Mouse (Mus musculus) liver, adult 2 months (tissue): ENCODE data around the gene Ldlrad2. TPM values are rescaled to one million over a fixed set of nuclear protein-coding genes. Genes with fewer than 3 reads are reported as not detected.
"Not testable (repeated sequence)": the region's sequence is repeated elsewhere in the genome, so short reads cannot be mapped to it uniquely, and the experiment has no call there.

Source experiments
- DNase-seq: peaks from one replicate; pipeline ENCODE4 v3.0.0-alpha.2; 2011; ENCODE audit warnings: low read depth, low spot score; ENCODE audit errors: extremely low read depth
- H3K27ac ChIP-seq: fragments of 200-500 bp; replicated peaks from 2 replicates; pipeline ENCODE4 v1.5.1; 2012; ENCODE audit warnings: low read depth, mild to moderate bottlenecking, control low read depth, inconsistent platforms, low read length; ENCODE audit not compliant: insufficient read depth
- H3K27me3 ChIP-seq: fragments of 200-500 bp; 2 replicates; pipeline ENCODE4 v1.6.1; 2012; ENCODE audit warnings: mild to moderate bottlenecking, moderate library complexity, low read length, inconsistent platforms; ENCODE audit not compliant: control insufficient read depth, insufficient read depth
- H3K36me3 ChIP-seq: fragments of 200-500 bp; 2 replicates; pipeline ENCODE4 v1.6.1; 2012; ENCODE audit warnings: low read length, inconsistent platforms; ENCODE audit not compliant: control insufficient read depth, insufficient read depth
- H3K4me1 ChIP-seq: fragments of 200-500 bp; 2 replicates; pipeline ENCODE4 v1.6.1; 2011; ENCODE audit warnings: low read length; ENCODE audit not compliant: control insufficient read depth, insufficient read depth
- H3K4me3 ChIP-seq: fragments of 200-500 bp; 2 replicates; pipeline ENCODE4 v1.5.1; 2011; ENCODE audit warnings: low read depth, mild to moderate bottlenecking, control low read depth, low read length, moderate library complexity; ENCODE audit not compliant: insufficient read depth
- H3K79me2 ChIP-seq: fragments of 200-500 bp; 2 replicates; pipeline ENCODE4 v1.6.1; 2012; ENCODE audit warnings: inconsistent platforms, mild to moderate bottlenecking, low read length, moderate library complexity; ENCODE audit not compliant: control insufficient read depth, insufficient read depth
- H3K9ac ChIP-seq: fragments of 200-500 bp; 2 replicates; pipeline ENCODE4 v1.6.1; 2012; ENCODE audit warnings: low read depth, mild to moderate bottlenecking, control low read depth, inconsistent platforms, low read length
- CTCF ChIP-seq: fragments of 200-500 bp; IDR thresholded peaks from 2 replicates; pipeline ENCODE4 v1.5.1; 2011; ENCODE audit warnings: low read depth, low read length, control low read depth
- POLR2A ChIP-seq: fragments of 200-500 bp; IDR thresholded peaks from 2 replicates; pipeline ENCODE4 v1.6.1; 2011; ENCODE audit warnings: low read length, control low read depth; ENCODE audit not compliant: insufficient read depth; ENCODE audit errors: extremely low read depth
- WGBS: fragments of 180-500 bp; shearing (Covaris S2); methylation state at CpG from one replicate; pipeline ENCODE4 v1.1.7; 2018; 5-methylcytosine and 5-hydroxymethylcytosine counted together
- polyA plus RNA-seq: library from polyadenylated mRNA; depleted of rRNA; stranded (reverse); fragments of >200 nt; gene quantifications from 2 replicates; pipeline ENCODE4 v1.2.3, GENCODE M21; 2012
- total RNA-seq: library from RNA; depleted of rRNA; stranded (reverse); fragments of >200 nt; gene quantifications from 2 replicates; pipeline ENCODE4 v1.2.3, GENCODE M21; 2014

Ldlrad2 gene
- total and polyA plus RNA-seq, 2 experiments, result not detected

DNA sequence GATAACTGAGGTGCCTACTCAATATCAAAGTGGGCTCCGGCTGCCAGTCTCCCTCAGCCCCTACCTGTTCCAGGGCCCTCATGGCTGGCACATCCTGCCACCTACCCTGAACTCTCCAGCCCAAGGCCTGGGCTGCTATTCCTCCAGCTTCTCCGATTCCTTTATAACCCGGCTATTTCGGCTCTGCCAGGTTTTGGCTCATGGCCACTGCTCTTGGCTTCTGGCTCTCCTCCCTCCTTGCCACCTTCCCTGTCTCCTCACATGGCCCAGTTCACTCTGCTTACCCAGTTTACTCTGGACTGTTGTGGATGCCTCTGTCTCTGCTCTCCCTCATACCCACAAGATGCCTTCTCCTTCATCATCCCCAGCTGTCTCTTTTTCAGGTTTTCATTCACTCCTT, 16.6 kb upstream of the Ldlrad2 start:
- no peak overlapping the region for H3K27ac ChIP-seq
- TF ChIP-seq POLR2A, result no peak
- no peak for TF ChIP-seq CTCF
- no peak for DNase-seq
- peaks cover 6% of the 10 kb centered on the region for H3K4me1 ChIP-seq
- H3K4me3 ChIP-seq, result no peak overlapping the region
- no peaks in the 10 kb centered on the region for H3K36me3 ChIP-seq
- no peaks in the 10 kb centered on the region for H3K27me3 ChIP-seq
- no peak overlapping the region for H3K9ac ChIP-seq
- 76% methylated on average over 4 of the region's 4 CpGs for WGBS
- peaks cover 13% of the 10 kb centered on the region; the same call in 1 of the 2 replicates for H3K79me2 ChIP-seq

- H3K79me2 ChIP-seq, result 0 out of 2 replicates have a peak, but pooled peaks cover under 1% of the 10 kb centered on the region
- H3K9ac ChIP-seq, result no peak overlapping the region
- no peak overlapping the region for H3K4me3 ChIP-seq
- no peaks in the 10 kb centered on the region for H3K36me3 ChIP-seq
- WGBS, result 89% methylated on average over 3 of the region's 3 CpGs
- no peaks in the 10 kb centered on the region for H3K4me1 ChIP-seq
- no peak overlapping the region for H3K27ac ChIP-seq
- TF ChIP-seq POLR2A (no peak), CTCF (no peak)
- H3K27me3 ChIP-seq, result no peaks in the 10 kb centered on the region
- no peak for DNase-seq
Observed at GRCm38 (mm10) chr4:137589586-137589985, 15.2 kb upstream of the Ldlrad2 start.

GRCm38 (mm10) chr4:137589095-137589494, 14.7 kb upstream of the Ldlrad2 start:
- WGBS, result 96% methylated on average over 2 of the region's 3 CpGs
- not testable (repeated sequence) for H3K79me2 ChIP-seq, H3K4me1 ChIP-seq, H3K27ac ChIP-seq, H3K4me3 ChIP-seq, H3K9ac ChIP-seq, DNase-seq, H3K27me3 ChIP-seq, H3K36me3 ChIP-seq

DNA sequence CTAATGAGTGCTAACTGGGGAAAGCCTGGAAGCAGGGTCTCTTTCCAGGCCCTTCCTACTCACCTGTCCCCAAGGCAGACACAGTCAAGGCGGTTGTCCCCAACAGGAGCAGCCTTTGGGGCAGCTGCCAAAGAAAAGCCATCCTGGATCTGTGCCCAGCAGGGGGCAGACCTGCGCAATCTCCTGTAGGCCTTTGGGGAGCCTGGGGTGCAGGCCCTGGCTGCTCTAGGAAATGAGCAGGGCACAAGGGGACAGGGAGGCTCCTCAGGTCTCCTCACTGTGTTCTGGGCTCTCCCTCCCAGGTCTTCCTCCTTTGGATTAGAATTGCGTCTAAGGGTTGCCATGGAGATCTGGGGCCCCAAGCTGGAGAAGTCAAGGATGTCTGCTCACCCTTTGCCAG, 7.4 kb upstream of the Ldlrad2 start:
- DNase-seq, result no peak
- no peak for TF ChIP-seq POLR2A
- TF ChIP-seq CTCF, result peak; percentile 47
- H3K27me3 ChIP-seq, result no peaks in the 10 kb centered on the region
- H3K79me2 ChIP-seq, result no peaks in the 10 kb centered on the region
- no peak overlapping the region for H3K4me3 ChIP-seq
- H3K9ac ChIP-seq, result no peak overlapping the region
- H3K27ac ChIP-seq, result no peak overlapping the region
- WGBS, result 68% methylated on average over 3 of the region's 3 CpGs
- H3K36me3 ChIP-seq, result no peaks in the 10 kb centered on the region
- no peaks in the 10 kb centered on the region for H3K4me1 ChIP-seq

DNA sequence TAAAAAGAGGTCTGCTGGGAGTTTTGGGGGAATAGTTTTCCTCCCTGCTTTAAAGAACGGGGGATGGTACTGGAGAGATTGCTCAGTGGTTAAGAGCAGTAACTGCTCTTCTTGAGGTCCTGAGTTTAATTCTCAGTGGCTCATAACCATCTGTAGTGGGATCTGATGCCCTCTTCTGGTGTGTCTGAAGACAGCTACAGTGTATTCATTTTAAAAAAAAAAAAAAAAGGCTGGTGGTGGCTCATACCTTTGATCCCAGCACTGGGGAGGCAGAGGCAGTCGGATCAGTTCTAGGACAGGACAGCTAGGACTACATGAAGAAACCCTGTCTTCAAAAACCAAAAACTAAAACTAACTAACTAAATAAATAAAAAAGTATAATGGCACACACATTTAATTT, 5.9 kb upstream of the Ldlrad2 start:
- H3K36me3 ChIP-seq, result no peaks in the 10 kb centered on the region
- H3K27ac ChIP-seq, result no peak overlapping the region
- 81% methylated on average over 2 of the region's 2 CpGs for WGBS
- no peak for DNase-seq
- H3K79me2 ChIP-seq, result no peaks in the 10 kb centered on the region
- TF ChIP-seq POLR2A (no peak), CTCF (no peak)
- no peaks in the 10 kb centered on the region for H3K4me1 ChIP-seq
- no peaks in the 10 kb centered on the region for H3K27me3 ChIP-seq
- no peak overlapping the region for H3K9ac ChIP-seq
- no peak overlapping the region for H3K4me3 ChIP-seq

DNA sequence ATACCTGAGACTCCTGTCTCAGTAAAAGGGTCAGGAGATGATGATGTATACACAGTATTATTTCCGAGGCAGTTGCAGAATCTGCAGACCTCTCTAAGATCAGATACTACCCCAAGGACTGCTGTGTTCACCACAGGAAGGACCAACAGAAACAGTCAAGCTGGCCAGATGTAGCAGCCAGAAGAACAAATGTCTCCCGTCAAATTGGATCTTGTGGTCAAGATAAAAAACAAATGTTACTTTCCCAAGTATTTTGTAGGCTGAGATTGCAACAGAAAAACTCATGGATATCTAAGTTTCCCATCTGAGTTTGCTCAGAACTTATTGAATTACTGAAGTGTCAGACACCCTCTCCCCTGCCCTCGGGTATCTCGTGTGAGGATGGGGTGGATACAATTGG, 5.4 kb upstream of the Ldlrad2 start:
- H3K4me3 ChIP-seq, result no peak overlapping the region
- H3K27me3 ChIP-seq, result no peaks in the 10 kb centered on the region
- H3K9ac ChIP-seq, result no peak overlapping the region
- DNase-seq, result no peak
- H3K36me3 ChIP-seq, result no peaks in the 10 kb centered on the region
- no peaks in the 10 kb centered on the region for H3K79me2 ChIP-seq
- no peaks in the 10 kb centered on the region for H3K4me1 ChIP-seq
- TF ChIP-seq POLR2A (no peak), CTCF (no peak)
- no peak overlapping the region for H3K27ac ChIP-seq
- WGBS, result 71% methylated on average over 4 of the region's 4 CpGs
